ENCODE assay signal across 9 mouse cellular contexts in the genomic region with DNA sequence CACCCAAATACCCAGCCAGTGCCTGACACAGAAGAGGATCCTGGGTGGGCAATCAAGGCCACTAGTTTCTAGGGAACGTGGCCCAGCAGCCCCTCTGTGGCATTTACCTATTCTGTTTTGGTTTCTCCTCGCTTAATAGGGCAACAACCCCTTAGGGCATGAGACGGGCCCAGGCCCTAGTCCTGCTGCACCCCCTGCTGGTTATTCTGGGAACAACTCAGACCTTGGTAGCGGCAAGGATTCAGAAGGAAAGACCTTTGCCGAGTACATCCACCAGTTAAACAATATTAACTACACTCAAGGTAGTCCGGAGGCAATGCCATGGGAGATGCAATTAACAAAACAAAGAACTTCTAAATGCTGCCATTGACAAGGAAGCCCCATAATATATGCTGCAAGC. TPM values are rescaled to one million over a fixed set of nuclear protein-coding genes. Genes with fewer than 3 reads are reported as not detected.
DNase-seq lines count a peak whose midpoint lies in the region; ATAC-seq and TF ChIP-seq lines count a peak whose summit lies in the region.
"Had no signal": no experiment of that assay in that cellular context is flagged by ENCODE, and none has a peak within 500 bp of the region (broad histone marks: within the 10 kb centered on the region; RNA-seq: fewer than 3 reads in every experiment).

No protein-coding gene starts in this region.

- no peak overlapping the region for H3K4me3 ChIP-seq in heart, postnatal 0 days (ENCODE audit: low read depth, low read length)
- H3K4me3 ChIP-seq in heart, embryonic 12.5 days, result no peak overlapping the region
- no peak overlapping the region for H3K4me3 ChIP-seq in gastrocnemius, adult 2 months
- no peak overlapping the region for H3K4me3 ChIP-seq in kidney, embryonic 14.5 days (ENCODE audit: low read length)
- H3K4me3 ChIP-seq in limb, embryonic 13.5 days, result no peak overlapping the region
- no peak overlapping the region for H3K4me3 ChIP-seq in midbrain, postnatal 0 days (ENCODE audit: low read depth, low read length)
- H3K4me3 ChIP-seq: lung, embryonic 15.5 days had no signal

- H3K36me3 ChIP-seq in heart, postnatal 0 days (replicated peaks; ENCODE audit: control insufficient read depth, insufficient read depth, low read length), result no peaks in the 10 kb centered on the region
- H3K36me3 ChIP-seq in heart, embryonic 12.5 days, result no peaks in the 10 kb centered on the region
- no peaks in the 10 kb centered on the region for H3K36me3 ChIP-seq in kidney, embryonic 14.5 days (ENCODE audit: control insufficient read depth, insufficient read depth, low read length)
- no peaks in the 10 kb centered on the region for H3K36me3 ChIP-seq in limb, embryonic 13.5 days
- H3K36me3 ChIP-seq in midbrain, postnatal 0 days (ENCODE audit: insufficient read depth, low read length), result peaks cover 6% of the 10 kb centered on the region; the same call in 1 of the 2 replicates
- H3K36me3 ChIP-seq in splenic B cell, adult 2 months (ENCODE audit: control insufficient read depth, insufficient read depth, low read length, poor library complexity, severe bottlenecking), result no peaks in the 10 kb centered on the region
- H3K36me3 ChIP-seq: lung, embryonic 15.5 days had no signal

- DNase-seq in heart, postnatal 0 days (ENCODE audit: low spot score), result peak; percentile 16
- DNase-seq in cerebellum, postnatal 25 days, result peak; percentile 87 to 93
- peak; percentile 71 for DNase-seq in gastrocnemius, adult 2 months
- peak; percentile 78 for DNase-seq in midbrain, postnatal 0 days (ENCODE audit: low spot score)
- peak; percentile 67 for DNase-seq in splenic B cell, adult 2 months (ENCODE audit: low read depth, low spot score)

- no peak overlapping the region for H3K27ac ChIP-seq in heart, postnatal 0 days (ENCODE audit: low read depth)
- H3K27ac ChIP-seq in heart, embryonic 12.5 days (ENCODE audit: poor library complexity, severe bottlenecking), result no peak overlapping the region
- H3K27ac ChIP-seq in gastrocnemius, adult 2 months, result no peak overlapping the region
- H3K27ac ChIP-seq in kidney, embryonic 14.5 days (ENCODE audit: low read depth, low read length), result no peak overlapping the region
- H3K27ac ChIP-seq in limb, embryonic 13.5 days, result no peak overlapping the region
- H3K27ac ChIP-seq in midbrain, postnatal 0 days (ENCODE audit: low read depth, low read length), result no peak overlapping the region
- H3K27ac ChIP-seq: lung, embryonic 15.5 days had no signal

- H3K4me1 ChIP-seq in heart, postnatal 0 days (ENCODE audit: control insufficient read depth, insufficient read depth), result no peaks in the 10 kb centered on the region
- H3K4me1 ChIP-seq in heart, embryonic 12.5 days (replicated peaks), result no peaks in the 10 kb centered on the region
- no peaks in the 10 kb centered on the region for H3K4me1 ChIP-seq in kidney, embryonic 14.5 days (ENCODE audit: control insufficient read depth, insufficient read depth, low read length)
- H3K4me1 ChIP-seq in limb, embryonic 13.5 days, result no peaks in the 10 kb centered on the region
- no peaks in the 10 kb centered on the region for H3K4me1 ChIP-seq in midbrain, postnatal 0 days (ENCODE audit: insufficient read depth, low read length)
- H3K4me1 ChIP-seq: lung, embryonic 15.5 days had no signal

- no peak overlapping the region for H3K9ac ChIP-seq in heart, postnatal 0 days (replicated peaks; ENCODE audit: low read depth, low read length)
- H3K9ac ChIP-seq in heart, embryonic 12.5 days, result no peak overlapping the region
- no peak overlapping the region for H3K9ac ChIP-seq in kidney, embryonic 14.5 days (ENCODE audit: low read depth, low read length)
- H3K9ac ChIP-seq in limb, embryonic 13.5 days, result no peak overlapping the region
- no peak overlapping the region for H3K9ac ChIP-seq in midbrain, postnatal 0 days (replicated peaks; ENCODE audit: low read length, poor library complexity, severe bottlenecking)
- H3K9ac ChIP-seq: lung, embryonic 15.5 days had no signal

- TF ChIP-seq EP300 in heart, postnatal 0 days (IDR thresholded peaks at IDR 0.05; ENCODE audit: low read depth), result no peak

- H3K27me3 ChIP-seq in heart, postnatal 0 days (ENCODE audit: control insufficient read depth, insufficient read depth, low read length), result peaks cover 16% of the 10 kb centered on the region; the same call in 1 of the 2 replicates
- H3K27me3 ChIP-seq in heart, embryonic 12.5 days (replicated peaks), result peaks cover 7% of the 10 kb centered on the region; the same call in 1 of the 2 replicates
- H3K27me3 ChIP-seq in kidney, embryonic 14.5 days (ENCODE audit: control insufficient read depth, insufficient read depth, low read length), result 0 out of 2 replicates have a peak, but pooled peaks cover 3% of the 10 kb centered on the region
- H3K27me3 ChIP-seq in limb, embryonic 13.5 days, result no peaks in the 10 kb centered on the region
- no peaks in the 10 kb centered on the region for H3K27me3 ChIP-seq in midbrain, postnatal 0 days (ENCODE audit: insufficient read depth, low read length)
- no peaks in the 10 kb centered on the region for H3K27me3 ChIP-seq in splenic B cell, adult 2 months (ENCODE audit: control insufficient read depth, insufficient read depth, low read length, poor library complexity, severe bottlenecking)
- H3K27me3 ChIP-seq: lung, embryonic 15.5 days had no signal

- intact Hi-C loops in gastrocnemius, adult 2 months (cut with DNase I), result loop anchor here (2.0 kb wide), 1 partner anchor 84 kb away; no protein-coding TSS in a partner anchor

- 10% methylated on average over 6 of the region's 6 CpGs for whole genome bisulfite sequencing in heart, postnatal 0 days
- 11% methylated on average over 6 of the region's 6 CpGs for WGBS in heart, embryonic 12.5 days
- WGBS in kidney, embryonic 14.5 days, result 13% methylated on average over 6 of the region's 6 CpGs
- WGBS in limb, embryonic 13.5 days, result 9% methylated on average over 6 of the region's 6 CpGs
- 13% methylated on average over 6 of the region's 6 CpGs for WGBS in midbrain, postnatal 0 days

- H3K9me3 ChIP-seq in heart, postnatal 0 days (replicated peaks; ENCODE audit: control insufficient read depth, low read length), result no peaks in the 10 kb centered on the region; the same call in 1 of the 2 replicates
- H3K9me3 ChIP-seq in heart, embryonic 12.5 days (replicated peaks), result 0 out of 2 replicates have a peak, but pooled peaks cover 9% of the 10 kb centered on the region
- no peaks in the 10 kb centered on the region for H3K9me3 ChIP-seq in kidney, embryonic 14.5 days (ENCODE audit: control insufficient read depth, low read length)
- H3K9me3 ChIP-seq in limb, embryonic 13.5 days, result no peaks in the 10 kb centered on the region
- H3K9me3 ChIP-seq in midbrain, postnatal 0 days (ENCODE audit: low read length), result no peaks in the 10 kb centered on the region
- H3K9me3 ChIP-seq: lung, embryonic 15.5 days had no signal

- no peak overlapping the region for H3K4me2 ChIP-seq in heart, postnatal 0 days (ENCODE audit: low read depth, low read length)
- H3K4me2 ChIP-seq in heart, embryonic 12.5 days, result no peak overlapping the region
- no peak overlapping the region for H3K4me2 ChIP-seq in kidney, embryonic 14.5 days (replicated peaks; ENCODE audit: low read depth, low read length)
- no peak overlapping the region for H3K4me2 ChIP-seq in limb, embryonic 13.5 days (replicated peaks)
- no peak overlapping the region for H3K4me2 ChIP-seq in midbrain, postnatal 0 days (ENCODE audit: low read depth, low read length, poor library complexity, severe bottlenecking)
- H3K4me2 ChIP-seq: lung, embryonic 15.5 days had no signal

- 0 out of 2 replicates have a peak, but pooled peaks have one; percentile 14 for ATAC-seq in heart, postnatal 0 days (ENCODE audit: insufficient read depth, low read depth)
- ATAC-seq in heart, embryonic 12.5 days (ENCODE audit: insufficient number of reproducible peaks, low FRiP score), result no peak
- 0 out of 2 replicates have a peak, but pooled peaks have one; percentile 35 for ATAC-seq in kidney, embryonic 14.5 days (ENCODE audit: low FRiP score, low TSS enrichment)
- peak; percentile 52; the same call in 1 of the 2 replicates for ATAC-seq in limb, embryonic 13.5 days (ENCODE audit: low FRiP score, low read depth)
- peak; percentile 39; the same call in 1 of the 2 replicates for ATAC-seq in midbrain, postnatal 0 days (ENCODE audit: low FRiP score)

- peak; percentile 85 for TF ChIP-seq CTCF in heart, postnatal 0 days (IDR thresholded peaks at IDR 0.05; ENCODE audit: low read depth)
- TF ChIP-seq CTCF in gastrocnemius, adult 2 months (IDR thresholded peaks at IDR 0.05), result peak; percentile 91
- peak; percentile 88 for TF ChIP-seq CTCF in midbrain, postnatal 0 days (IDR thresholded peaks at IDR 0.05)

RNA-seq across cellular contexts. Expression of gene Rsph14, which starts 11.2 kb away (rescaled TPM):
- 0.81 TPM in 1 of 2 replicates, not detected in the other for total RNA-seq in heart, postnatal 0 days (2014; rRNA removed; ENCODE audit: low replicate concordance)
- 0.47 TPM in 1 of 2 replicates, not detected in the other for polyA plus RNA-seq in heart, postnatal 0 days (2015; fragmentation: Nextera tagmentation; extraction: Ambion mirVana)
- polyA plus RNA-seq in heart, embryonic 12.5 days (2016; fragmentation: Nextera tagmentation; extraction: Ambion mirVana), result not detected in 2 replicates
- total RNA-seq in gastrocnemius, adult 2 months (2021), result not detected
- not detected in 2 replicates for polyA plus RNA-seq in kidney, embryonic 14.5 days (2014; fragmentation: Nextera tagmentation; extraction: Ambion mirVana)
- polyA plus RNA-seq in limb, embryonic 13.5 days (2015; fragmentation: Nextera tagmentation; extraction: Ambion mirVana), result not detected in 2 replicates
- total RNA-seq in midbrain, postnatal 0 days (2014; rRNA removed), result 0.27 and 1.5 TPM in 2 replicates
- 0.43 and 1.2 TPM in 2 replicates for polyA plus RNA-seq in midbrain, postnatal 0 days (2015; fragmentation: Nextera tagmentation; extraction: Ambion mirVana)

RNA-seq across cellular contexts. Expression of gene Rab36, which starts 15.7 kb away (rescaled TPM):
- total RNA-seq in heart, postnatal 0 days (2014; rRNA removed; ENCODE audit: low replicate concordance), result 1.4 and 3.6 TPM in 2 replicates
- 1.4 and 1.5 TPM in 2 replicates for polyA plus RNA-seq in heart, postnatal 0 days (2015; fragmentation: Nextera tagmentation; extraction: Ambion mirVana)
- 4.3 and 4.8 TPM in 2 replicates for polyA plus RNA-seq in heart, embryonic 12.5 days (2016; fragmentation: Nextera tagmentation; extraction: Ambion mirVana)
- total RNA-seq in gastrocnemius, adult 2 months (2021), result under 1 TPM; 0.47 to 0.59 TPM
- 9.6 and 11.8 TPM in 2 replicates for polyA plus RNA-seq in kidney, embryonic 14.5 days (2014; fragmentation: Nextera tagmentation; extraction: Ambion mirVana)
- polyA plus RNA-seq in limb, embryonic 13.5 days (2015; fragmentation: Nextera tagmentation; extraction: Ambion mirVana), result 11.2 and 11.6 TPM in 2 replicates
- 15.5 and 18.1 TPM in 2 replicates for total RNA-seq in midbrain, postnatal 0 days (2014; rRNA removed)
- 28.4 and 30.9 TPM in 2 replicates for polyA plus RNA-seq in midbrain, postnatal 0 days (2015; fragmentation: Nextera tagmentation; extraction: Ambion mirVana)

RNA-seq across cellular contexts. Expression of gene Bcr, which starts 39.3 kb away (rescaled TPM):
- 11.4 and 12.1 TPM in 2 replicates for total RNA-seq in heart, postnatal 0 days (2014; rRNA removed; ENCODE audit: low replicate concordance)
- polyA plus RNA-seq in heart, postnatal 0 days (2015; fragmentation: Nextera tagmentation; extraction: Ambion mirVana), result 9.3 and 10.2 TPM in 2 replicates
- polyA plus RNA-seq in heart, embryonic 12.5 days (2016; fragmentation: Nextera tagmentation; extraction: Ambion mirVana), result 21.9 and 23.7 TPM in 2 replicates
- 1 to 10 TPM; 4.1 to 5.1 TPM for total RNA-seq in gastrocnemius, adult 2 months (2021)
- polyA plus RNA-seq in kidney, embryonic 14.5 days (2014; fragmentation: Nextera tagmentation; extraction: Ambion mirVana), result 9.2 and 10.0 TPM in 2 replicates
- 7.7 and 9.1 TPM in 2 replicates for polyA plus RNA-seq in limb, embryonic 13.5 days (2015; fragmentation: Nextera tagmentation; extraction: Ambion mirVana)
- 59.8 and 63.5 TPM in 2 replicates for total RNA-seq in midbrain, postnatal 0 days (2014; rRNA removed)
- 9.4 and 11.0 TPM in 2 replicates for polyA plus RNA-seq in midbrain, postnatal 0 days (2015; fragmentation: Nextera tagmentation; extraction: Ambion mirVana)

RNA-seq across cellular contexts. Expression of gene Gnaz, which starts 54.2 kb away (rescaled TPM):
- total RNA-seq in heart, postnatal 0 days (2014; rRNA removed; ENCODE audit: low replicate concordance), result 2.1 and 2.4 TPM in 2 replicates
- 0.38 and 0.44 TPM in 2 replicates for polyA plus RNA-seq in heart, postnatal 0 days (2015; fragmentation: Nextera tagmentation; extraction: Ambion mirVana)
- 1.2 and 1.6 TPM in 2 replicates for polyA plus RNA-seq in heart, embryonic 12.5 days (2016; fragmentation: Nextera tagmentation; extraction: Ambion mirVana)
- total RNA-seq in gastrocnemius, adult 2 months (2021), result under 1 TPM; 0.10 to 0.22 TPM
- 5.9 and 6.0 TPM in 2 replicates for polyA plus RNA-seq in kidney, embryonic 14.5 days (2014; fragmentation: Nextera tagmentation; extraction: Ambion mirVana)
- 2.4 and 3.8 TPM in 2 replicates for polyA plus RNA-seq in limb, embryonic 13.5 days (2015; fragmentation: Nextera tagmentation; extraction: Ambion mirVana)
- 217 and 219 TPM in 2 replicates for total RNA-seq in midbrain, postnatal 0 days (2014; rRNA removed)
- 132 and 133 TPM in 2 replicates for polyA plus RNA-seq in midbrain, postnatal 0 days (2015; fragmentation: Nextera tagmentation; extraction: Ambion mirVana)

Comparison
In these comparisons a context has a peak if more than half of its experiments do, and no peak if none do; other contexts are left out.
1. DNase-seq: peak in every context shown above with its lines; median percentile 90 in cerebellum, postnatal 25 days; 78 in midbrain, postnatal 0 days; 71 in gastrocnemius, adult 2 months; 67 in splenic B cell, adult 2 months; 16 in heart, postnatal 0 days.